Mouse (Mus musculus) embryo, embryonic 11.5 days (tissue): Measurements from ENCODE around the gene Cryzl2.

Experiments
- DNase-seq: peaks from one replicate; pipeline ENCODE4 v3.0.0-alpha.2; 2012; ENCODE audit warnings: low read depth, low spot score

The Cryzl2 gene

DNA sequence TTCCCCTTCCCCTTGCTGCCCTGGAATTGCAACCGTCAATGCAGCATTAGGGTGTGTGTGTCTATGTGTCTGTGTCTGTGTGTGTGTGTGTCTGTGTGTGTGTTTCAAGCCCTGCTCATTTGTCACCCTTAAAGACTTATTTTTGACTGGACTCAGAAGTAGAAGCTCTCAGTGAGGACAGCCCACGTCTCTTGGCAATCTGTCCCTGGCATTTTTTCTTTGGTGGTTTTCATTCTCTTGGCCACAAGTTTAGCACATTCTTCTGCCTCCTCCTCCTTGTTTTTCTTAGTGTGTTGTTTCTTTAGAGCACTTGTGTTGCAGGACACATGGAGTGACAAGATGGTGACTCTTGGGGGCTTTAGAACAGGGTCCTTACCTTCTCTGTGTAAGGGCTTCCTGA is 17.9 kb downstream of the Cryzl2 start:
- DNase-seq, result no peak

DNA sequence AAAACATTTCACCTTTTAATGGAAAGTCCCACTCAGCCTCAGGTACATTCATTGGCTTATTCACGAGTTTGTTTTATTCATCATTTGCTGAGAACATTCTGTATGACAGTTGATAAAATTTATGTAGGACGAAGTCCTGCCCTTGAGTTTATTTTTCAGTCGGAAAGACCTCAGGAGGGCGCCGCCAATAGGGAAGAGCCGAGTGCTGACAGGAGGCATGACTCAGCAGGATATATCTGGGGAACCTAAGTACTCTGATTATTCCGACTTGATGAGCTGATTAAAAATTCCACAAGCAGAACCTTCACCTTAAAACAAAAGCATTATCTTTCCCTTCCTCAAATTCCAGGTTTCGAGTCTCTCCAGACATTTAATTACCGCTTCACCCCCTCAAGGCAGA is 21.7 kb downstream of the Cryzl2 start:
- no peak for DNase-seq

DNA sequence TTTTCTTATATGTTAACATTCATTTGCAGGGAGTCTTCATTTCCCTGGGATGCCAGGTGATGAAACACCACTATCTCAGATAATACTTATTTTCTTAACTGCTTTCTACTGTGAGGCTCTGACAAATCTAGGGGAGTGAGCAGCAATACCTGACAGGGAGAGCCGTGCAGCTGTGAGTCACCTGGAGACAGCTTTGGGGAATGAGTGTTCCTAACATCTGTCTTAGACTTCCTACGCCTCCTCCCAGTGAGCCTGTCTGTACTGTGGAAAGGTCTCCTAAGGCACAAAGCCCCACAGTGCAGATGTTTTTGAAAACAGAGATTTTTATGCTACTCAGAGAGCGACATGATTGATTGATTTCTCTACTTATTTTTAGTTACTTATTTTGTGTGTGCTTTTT is 22.5 kb downstream of the Cryzl2 start:
- no peak for DNase-seq

DNA sequence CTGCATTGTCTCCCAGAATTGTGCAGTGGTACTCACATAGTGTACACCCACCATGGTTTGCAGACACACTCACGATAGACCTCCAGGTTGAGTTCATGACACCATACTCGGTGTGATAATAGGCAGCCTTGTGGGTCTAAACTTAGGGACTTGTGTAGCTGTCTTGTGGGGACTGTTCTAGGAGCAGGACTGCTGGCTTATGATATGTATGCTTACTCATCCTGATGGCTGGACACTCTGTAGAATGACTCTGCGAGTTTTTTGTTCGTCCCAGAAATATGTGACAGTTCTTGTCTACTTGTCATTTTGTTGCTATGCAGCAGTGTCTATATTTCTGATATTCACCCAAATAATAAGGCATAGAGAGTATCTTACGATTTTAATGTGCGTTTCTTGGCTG is 23.3 kb downstream of the Cryzl2 start:
- DNase-seq, result no peak

DNA sequence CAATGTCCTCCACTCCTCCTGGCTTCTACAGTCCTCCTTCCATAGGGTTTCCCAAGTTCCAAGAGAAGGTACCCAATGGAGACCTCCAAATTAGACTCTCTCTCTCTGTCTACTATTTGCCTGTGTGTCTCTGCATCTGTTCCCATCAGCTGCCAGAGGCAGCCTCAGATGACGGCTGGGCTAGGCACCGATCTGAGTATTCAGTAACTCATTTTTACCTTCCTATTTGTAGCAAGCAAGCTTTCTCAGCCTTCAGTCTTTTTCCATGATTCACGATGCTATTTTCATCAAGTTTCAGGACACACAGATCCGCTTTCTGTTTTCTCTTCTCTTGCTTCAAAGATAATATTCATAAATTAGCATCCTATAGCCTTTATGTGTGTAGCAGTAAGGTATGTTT is 25.8 kb downstream of the Cryzl2 start:
- no peak for DNase-seq

DNA sequence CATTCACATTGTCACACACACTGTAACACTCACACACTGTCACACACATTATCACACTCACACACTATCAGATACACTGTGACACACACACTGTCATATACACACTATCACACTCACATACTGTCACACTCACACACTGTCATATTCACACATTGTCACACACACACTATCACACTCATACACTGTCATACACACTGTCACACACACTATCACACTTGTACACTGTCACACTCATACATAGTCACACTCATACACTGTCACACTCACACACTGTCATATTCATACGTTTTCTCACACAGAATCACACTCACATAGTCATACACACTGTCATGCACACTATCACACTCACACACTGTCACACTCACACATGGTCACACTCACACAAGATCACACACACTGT is 42.3 kb downstream of the Cryzl2 start:
- no peak for DNase-seq

DNA sequence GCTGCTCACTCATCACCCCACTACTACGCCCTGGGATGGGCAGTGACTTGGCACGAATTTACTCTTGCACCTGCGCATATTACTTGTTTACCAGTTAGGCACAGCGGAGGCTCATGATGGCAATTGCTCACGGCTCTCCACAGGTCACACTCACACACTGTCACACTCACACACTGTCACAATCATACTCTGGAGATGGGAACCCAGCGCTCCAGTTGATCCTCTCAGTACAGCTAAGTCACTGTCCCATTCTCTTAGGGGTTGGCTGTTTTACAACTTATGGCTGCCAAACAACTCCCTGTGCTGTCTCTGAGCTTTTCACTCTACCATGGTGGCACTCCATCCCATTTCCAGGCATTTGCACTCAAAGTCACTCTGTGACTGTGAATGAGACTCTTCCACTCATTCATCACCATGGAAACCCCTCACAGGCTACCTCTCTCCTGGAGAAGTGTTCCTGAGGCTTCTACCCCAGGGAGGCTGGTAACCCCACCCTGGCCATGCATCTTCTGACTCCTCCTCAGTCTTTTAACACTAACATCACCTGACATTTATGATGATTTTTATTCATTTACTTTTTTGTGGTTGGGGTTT is 43.1 kb downstream of the Cryzl2 start:
- no peak for DNase-seq

DNA sequence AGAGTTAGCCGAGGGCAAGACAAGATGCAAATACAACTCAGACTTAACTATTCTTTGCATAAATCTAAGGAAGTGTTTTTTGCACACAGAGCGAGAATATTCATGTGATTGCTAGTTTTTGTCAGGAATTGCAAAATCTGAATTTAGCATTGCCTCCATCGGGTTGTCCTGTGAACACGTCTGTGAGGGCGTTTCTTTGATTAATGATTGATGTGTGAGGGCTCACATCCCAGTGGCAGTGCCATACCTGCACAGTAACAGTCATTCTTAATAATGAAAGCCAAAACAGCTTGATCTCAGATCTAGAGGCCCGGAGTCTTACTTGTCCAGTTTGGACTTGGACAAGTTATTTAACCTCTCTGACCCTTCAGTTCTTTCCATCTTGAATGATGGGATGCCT is 44.7 kb downstream of the Cryzl2 start:
- no peak for DNase-seq

DNA sequence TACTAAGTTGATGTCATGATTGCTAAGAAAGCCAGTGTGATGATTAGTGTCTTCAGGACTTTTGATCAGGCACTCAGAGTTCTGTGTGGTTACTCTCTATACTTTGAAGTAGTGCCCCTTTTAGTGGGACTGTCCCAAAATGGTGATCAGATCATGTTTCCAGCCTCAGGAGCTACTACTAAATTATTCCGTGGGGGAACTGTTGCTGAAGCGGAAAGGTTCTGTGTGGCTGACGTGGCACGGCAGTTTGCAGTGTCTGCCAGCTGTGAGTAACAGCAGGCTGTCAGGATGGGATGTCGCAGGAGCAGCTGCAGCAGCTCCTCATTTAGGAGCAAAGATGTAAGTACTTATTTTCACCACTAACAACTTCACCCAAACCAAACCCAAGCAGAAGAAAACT is 48.1 kb downstream of the Cryzl2 start, which contains the start of gene Sec16b:
Sec16b (plus strand) TSS at position 207 of the 400 bp plus-strand sequence.
- peak; percentile 40 for DNase-seq

DNA sequence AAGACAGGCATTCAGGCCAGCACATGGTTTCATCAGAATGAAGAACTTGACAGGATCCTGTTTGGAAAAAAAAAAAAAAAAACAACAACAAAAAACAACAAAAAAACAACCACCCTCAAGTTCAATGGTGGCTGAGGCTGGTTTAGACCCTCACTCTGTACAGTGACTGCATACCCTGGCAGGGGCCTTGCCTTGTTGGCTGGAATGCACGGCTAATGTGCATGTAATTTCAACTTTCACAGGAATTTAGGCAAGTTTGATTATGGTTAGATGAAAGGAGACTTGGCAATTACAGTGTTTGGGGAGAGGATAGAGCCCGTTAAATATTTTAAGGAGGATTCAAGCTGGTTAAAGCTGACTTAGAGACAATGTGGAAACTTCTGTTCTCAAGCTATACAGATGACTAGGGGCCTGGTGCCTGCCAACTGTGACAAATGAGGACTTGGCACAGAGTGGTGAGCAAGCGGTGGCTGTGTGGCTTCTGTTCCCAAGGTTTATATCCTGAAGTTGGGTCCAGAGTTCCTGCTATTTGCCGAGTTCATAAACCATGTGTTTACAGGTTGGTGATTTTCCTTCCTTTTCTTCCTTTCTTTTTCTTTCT is 48.7 kb downstream of the Cryzl2 start:
- no peak for DNase-seq

DNA sequence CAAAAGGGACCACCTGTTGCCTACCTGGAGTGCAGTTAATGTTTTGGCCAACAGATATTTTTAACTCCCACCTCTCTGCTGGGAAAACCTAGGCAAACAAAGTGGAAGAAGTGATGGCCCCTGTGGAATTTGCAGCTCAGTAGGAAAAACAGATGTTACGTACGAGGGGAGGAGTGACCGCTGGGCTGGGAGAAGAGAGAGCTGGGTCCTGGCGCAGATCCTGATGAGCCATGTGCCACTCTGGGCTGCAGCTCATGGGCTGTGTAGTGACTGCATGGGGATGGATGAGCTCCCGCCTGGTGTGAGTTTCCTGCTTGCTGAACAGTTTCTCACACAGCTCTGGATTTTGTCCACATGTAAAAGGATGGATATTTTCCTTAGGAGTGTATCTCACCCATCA is 49.4 kb downstream of the Cryzl2 start:
- no peak for DNase-seq

DNA sequence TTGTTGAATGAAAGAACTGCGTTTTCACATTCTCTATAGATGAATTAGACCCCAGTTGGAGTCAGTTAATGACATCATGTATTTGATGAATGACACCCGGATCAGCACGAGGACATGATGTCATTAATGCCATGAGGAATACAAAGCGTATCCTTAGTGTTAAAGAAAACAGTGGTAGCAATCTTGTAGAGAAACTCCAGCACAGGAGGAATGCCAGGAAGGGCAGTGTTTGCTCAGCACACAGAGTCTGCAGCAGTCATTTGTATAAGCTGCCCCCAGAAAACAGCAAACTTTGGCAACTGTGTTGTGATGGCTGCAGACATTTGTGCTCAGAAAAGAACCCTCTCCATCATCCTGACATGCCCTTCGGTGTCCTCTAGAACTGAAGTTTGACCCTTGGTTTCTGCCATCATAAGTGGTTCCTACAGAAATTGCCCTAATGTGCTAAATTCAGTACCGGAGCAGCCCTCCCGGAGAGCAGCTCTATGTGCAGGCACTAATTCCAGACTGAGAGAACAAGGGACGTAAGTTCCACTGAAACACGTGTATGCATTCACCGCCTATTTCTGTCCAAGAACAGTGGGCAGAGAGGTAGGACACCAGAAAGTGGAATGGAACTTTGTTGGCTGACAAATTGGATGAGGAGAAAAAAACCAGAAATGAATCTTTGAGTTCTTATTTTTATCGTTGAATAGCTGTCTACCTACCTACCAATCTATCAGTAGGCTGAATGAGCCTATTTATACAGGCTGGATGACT is 54.5 kb downstream of the Cryzl2 start:
- no peak for DNase-seq

DNA sequence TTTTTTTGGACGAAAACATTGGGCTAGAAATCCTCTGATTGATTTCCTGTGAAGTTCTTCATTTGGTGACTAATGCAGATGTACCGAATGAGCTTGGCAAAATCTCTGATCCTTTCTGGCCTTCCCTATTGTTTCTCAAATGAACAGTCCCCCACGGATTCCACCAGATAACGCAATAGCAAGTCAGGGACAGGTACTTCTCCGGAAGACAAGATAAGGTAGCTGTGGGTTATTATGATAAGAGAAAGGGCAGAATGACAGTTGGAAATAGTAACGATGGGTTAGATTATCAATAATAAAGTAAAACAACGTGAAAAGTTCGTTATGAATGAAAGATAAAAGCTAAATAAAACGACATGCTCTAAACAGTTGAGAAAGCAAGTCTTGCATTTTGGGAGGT is 55.2 kb downstream of the Cryzl2 start:
- no peak for DNase-seq

DNA sequence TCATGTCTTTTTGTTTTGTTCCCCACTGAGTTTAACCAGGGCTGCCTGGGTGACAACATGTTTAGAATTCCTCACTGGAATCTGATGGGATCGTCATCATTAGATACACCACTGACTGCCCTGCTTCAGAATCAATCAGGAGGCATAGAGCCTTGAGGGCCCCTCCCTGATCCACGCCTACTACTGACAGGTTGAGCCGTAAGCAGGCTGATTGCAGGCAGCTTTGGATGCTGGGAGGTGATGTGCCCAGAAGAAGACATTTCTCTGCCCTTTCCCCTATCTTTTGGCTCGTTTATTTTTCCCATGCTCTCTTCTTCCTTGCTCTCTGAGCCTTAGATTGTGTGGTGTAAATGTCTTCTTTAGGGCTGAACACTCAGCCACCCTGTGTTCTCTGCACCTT is 55.9 kb downstream of the Cryzl2 start:
- DNase-seq, result no peak

DNA sequence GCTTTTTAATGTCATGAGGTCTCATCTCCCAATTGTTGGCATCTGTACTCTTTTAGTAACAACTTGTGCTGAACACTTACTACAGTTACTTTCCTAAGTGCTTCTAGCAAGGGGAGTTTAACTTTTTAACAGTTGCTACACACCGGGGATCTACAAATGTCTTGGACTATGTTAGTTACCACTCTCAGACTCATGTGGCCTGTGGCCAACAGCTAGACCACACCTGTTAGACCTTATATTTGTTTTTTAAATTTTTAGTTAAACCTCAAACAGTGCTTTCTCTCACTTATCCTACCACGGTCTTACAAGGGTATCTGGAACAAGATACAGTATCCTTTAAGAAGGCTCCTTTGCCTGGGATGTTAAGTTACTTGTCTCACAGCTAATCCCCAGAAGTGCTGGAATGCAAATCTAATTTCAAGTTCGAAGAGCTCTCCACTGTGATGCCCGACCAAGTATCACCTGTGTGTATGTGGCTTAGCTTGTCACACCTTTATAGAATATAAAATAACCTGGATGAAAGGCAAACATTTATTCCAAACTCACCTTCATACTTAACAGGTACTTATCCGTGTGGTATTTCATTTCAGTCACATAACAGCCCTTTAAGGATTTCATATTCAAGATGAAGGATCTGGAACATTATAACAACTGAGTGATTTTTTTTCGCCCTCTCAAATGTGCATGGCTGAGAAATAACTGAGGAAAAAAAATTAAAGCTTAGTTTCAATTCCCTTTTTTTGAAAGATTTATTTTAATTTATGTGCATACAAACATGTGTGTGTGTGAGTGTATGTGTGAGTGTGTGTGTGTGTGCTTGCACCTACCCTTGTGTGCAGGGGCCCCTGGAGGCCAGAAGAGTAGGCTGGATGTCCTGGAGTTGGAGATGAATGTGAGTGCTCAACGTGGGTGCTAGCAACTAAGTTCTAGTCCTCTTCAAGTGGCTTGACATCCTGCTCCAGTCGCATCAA is 58.7 kb downstream of the Cryzl2 start:
- no peak for DNase-seq

DNA sequence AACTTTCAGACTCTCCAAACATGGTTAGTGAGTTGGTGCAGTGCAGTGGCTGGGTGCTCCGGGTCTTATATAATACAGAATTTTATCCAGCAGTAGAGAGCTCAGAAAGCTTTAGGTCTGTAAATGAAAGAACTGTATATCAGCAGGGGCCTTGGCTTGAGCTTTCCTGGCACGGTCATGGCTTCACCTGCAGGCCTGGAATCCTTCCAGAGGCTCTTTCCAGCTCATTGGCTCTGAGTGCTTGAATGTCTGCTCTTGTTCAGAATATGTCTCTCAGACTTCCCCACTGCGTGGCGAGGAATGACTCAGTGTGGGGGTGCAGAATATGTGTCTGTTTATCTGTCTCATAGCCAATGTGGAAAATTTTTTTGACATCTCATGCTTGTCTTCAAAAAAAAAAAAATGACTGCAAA is 59.7 kb downstream of the Cryzl2 start:
- DNase-seq, result no peak

DNA sequence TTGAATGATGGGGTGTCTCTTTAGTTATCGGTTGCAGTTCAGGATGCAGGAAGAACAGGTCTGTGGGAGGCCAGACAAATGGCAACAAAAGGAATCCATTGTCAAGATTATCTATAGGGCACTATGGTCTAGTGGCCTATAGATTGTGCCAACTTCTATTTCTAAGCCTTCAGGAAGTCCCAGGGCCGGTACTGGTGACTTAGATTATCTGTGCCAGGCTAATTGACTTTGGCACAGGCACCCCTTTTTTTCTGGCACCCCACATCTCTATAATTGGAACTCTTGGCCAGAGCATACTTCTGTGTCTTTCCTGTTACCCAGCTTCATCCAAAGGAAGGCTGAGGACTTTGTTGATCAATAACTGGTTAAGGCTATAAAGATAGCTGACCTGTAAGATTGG is 61.0 kb downstream of the Cryzl2 start:
- no peak for DNase-seq

DNA sequence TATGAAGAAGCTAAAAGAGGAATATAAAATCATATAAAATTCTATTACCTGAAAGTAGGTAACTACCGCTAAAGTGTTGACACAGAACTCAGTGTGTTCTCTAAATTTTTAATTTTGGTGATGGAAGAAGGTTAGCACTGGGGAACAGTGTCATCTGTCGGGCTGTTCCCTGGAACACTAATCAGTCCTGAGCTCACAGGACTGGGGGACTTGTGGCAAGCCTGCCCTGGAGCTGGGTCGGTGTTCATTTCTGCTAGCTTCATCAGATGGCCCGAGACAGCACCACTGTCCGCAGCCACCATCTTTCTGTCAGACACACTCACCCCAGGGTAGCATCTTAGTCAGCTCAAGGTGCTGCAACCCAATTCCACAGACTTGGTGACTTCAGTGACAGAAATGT is 63.9 kb downstream of the Cryzl2 start:
- no peak for DNase-seq

DNA sequence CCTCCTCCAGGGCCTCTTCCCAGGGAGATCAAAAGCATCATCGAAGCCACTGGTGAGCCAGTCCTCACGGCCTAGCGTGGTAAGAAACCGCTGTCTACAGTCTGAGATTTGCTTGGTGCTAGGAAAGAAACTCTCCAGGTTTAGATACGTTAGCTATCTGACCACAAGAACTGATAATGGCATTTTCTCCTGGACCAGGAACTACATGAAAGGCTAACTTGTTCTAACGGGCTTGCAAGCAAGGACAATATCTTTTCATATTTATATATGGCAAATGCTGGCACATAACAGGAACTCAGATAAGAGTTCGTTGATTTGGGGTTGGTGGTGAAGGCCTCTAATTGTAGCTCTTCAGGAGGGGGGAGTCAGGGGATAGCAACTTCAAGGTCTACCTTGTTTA is 66.4 kb downstream of the Cryzl2 start:
- no peak for DNase-seq

DNA sequence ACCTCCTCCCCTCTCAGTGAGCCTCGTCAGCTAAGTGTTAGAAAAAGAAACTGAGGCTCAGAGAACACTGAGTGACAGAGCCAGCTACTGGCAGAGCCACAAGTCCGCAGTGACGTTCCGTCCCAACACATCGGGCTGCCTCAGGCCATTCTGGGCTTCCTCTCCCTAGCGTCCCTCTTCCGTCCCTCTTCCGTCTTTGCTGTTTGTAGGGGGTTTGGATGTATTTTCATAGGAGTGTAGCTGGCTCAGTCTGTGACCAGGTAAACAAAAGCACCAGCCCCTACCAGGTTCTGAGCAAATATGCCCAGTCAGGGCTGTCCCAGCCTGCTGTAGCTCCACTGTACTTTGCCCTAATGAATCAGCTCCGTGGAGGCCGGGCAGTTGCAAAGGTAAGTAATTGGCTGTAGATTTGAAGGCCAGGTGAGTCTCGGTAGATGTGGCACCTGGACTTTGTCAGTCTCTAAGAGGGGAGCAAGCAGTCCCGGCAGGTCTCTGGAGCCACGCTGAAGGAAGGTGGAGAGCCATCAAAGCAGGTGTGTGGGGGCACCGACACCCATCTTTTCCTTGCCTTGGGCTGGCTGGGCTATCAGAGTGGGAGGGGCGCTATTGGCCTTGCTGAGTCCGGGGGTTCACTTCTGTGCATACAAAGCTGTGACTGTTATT is 67.4 kb downstream of the Cryzl2 start:
- no peak for DNase-seq

DNA sequence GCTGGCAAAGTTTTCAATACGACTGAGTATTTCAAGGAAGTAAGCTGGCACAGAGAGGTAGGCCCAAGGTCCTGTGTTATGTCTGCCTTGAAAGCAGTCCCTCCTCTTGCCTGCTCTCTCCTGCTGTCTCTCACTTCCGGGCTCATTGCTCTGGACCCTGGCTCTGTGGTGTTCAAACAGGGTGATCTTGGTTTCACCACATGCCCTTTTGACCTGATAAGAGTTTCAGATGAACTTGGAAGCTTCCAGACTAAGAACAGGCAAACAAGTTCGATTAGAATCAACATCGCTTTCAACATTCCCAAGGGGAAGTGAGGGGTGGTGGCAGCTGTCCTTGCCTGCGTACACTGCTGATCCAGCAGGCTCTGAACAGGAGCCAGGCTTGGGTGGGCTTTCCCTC is 68.2 kb downstream of the Cryzl2 start:
- no peak for DNase-seq
